Mouse (Mus musculus) stomach, embryonic 14.5 days (tissue): ENCODE measurements at regions not wholly inside any gene's neighbourhood (a gene's known extent, or its start where the extent isn't known, plus 50 kb on each side); places are given as distances from the start of the nearest gene placed in this dataset.
A peak's percentile ranks its signal among the peaks of the same experiment; 100 is the strongest.

Experiments
- ATAC-seq: fragments of 200-750 bp; cut with Nextera tagmentation; 2 replicates; pipeline ENCODE4 v1.8.0; 2017; ENCODE audit warnings: low read depth, moderate TSS enrichment; ENCODE audit not compliant: insufficient number of reproducible peaks, insufficient read depth, low FRiP score
- H3K27ac ChIP-seq: fragments of 300-500 bp; sonication (generic); 2 replicates; pipeline ENCODE4 v1.5.1; 2014; ENCODE audit warnings: mild to moderate bottlenecking, low read length, moderate library complexity, mixed read lengths
- H3K27me3 ChIP-seq: fragments of 300-500 bp; sonication (generic); 2 replicates; pipeline ENCODE4 v1.6.1; 2014; ENCODE audit warnings: low read length, control low read depth, mixed read lengths; ENCODE audit not compliant: control insufficient read depth, insufficient read depth
- H3K36me3 ChIP-seq: fragments of 300-500 bp; sonication (generic); 2 replicates; pipeline ENCODE4 v1.6.1; 2014; ENCODE audit warnings: mild to moderate bottlenecking, control low read depth, low read length, moderate library complexity, mixed read lengths; ENCODE audit not compliant: control insufficient read depth, insufficient read depth
- H3K4me1 ChIP-seq: fragments of 300-500 bp; sonication (generic); 2 replicates; pipeline ENCODE4 v1.6.1; 2014; ENCODE audit warnings: low read length, control low read depth, mixed read lengths; ENCODE audit not compliant: control insufficient read depth, insufficient read depth
- H3K4me2 ChIP-seq: fragments of 300-500 bp; sonication (generic); replicated peaks from 2 replicates; pipeline ENCODE4 v1.6.1; 2014; ENCODE audit warnings: low read depth, low read length, control low read depth
- H3K4me3 ChIP-seq: fragments of 300-500 bp; sonication (generic); 2 replicates; pipeline ENCODE4 v1.5.1; 2014; ENCODE audit warnings: low read depth, low read length, control low read depth
- H3K9ac ChIP-seq: fragments of 300-500 bp; sonication (generic); replicated peaks from 2 replicates; pipeline ENCODE4 v1.6.1; 2014; ENCODE audit warnings: low read depth, mild to moderate bottlenecking, control low read depth, low read length, moderate library complexity, mixed read lengths
- H3K9me3 ChIP-seq: fragments of 300-500 bp; sonication (generic); 2 replicates; pipeline ENCODE4 v1.6.1; 2016; ENCODE audit warnings: low read depth, low read length, control low read depth; ENCODE audit not compliant: control insufficient read depth
- WGBS: fragments of 180-500 bp; shearing (Covaris S2); extraction: QIAGEN DNeasy Blood & Tissue Kit; methylation state at CpG from one replicate; pipeline ENCODE4 v1.1.7; 2014; 5-methylcytosine and 5-hydroxymethylcytosine counted together

- H3K27me3 ChIP-seq: no peaks in the 10 kb centered on the region
- H3K27ac ChIP-seq: no peak overlapping the region
- H3K4me2 ChIP-seq: no peak overlapping the region
- H3K36me3 ChIP-seq: no peaks in the 10 kb centered on the region
- H3K4me1 ChIP-seq: no peaks in the 10 kb centered on the region
- H3K9ac ChIP-seq: no peak overlapping the region
- H3K4me3 ChIP-seq: no peak overlapping the region
- no peaks in the 10 kb centered on the region for H3K9me3 ChIP-seq
- ATAC-seq: peak; percentile 82; the same call in 1 of the 2 replicates
- 81% methylated on average over 9 of the region's 9 CpGs for WGBS
These were observed 64.7 kb upstream of the Dlg1 start for GRCm38 (mm10) chr16:31598409-31598988.

DNA sequence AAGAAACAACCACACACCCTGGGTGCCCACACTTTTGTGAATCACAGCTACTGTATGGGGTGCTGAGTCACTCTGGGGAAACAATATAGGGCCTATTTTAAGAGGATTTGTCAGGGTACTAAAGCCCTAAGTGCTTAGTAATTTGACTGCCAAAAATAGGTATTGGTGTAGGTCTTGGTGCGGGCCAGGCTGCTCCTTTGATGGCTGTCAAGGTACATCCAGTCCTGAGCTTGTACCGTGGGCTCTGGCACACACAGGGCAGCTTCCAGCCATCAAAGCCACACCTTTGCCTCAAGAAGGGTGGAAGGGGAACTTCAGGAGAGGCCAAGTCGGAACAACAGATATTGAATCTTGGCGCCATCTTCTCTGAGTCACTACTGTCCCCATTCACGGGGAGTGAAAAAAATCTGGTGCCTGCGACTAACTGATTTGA is 64.2 kb upstream of the Dlg1 start:
- Histone ChIP-seq H3K4me3 (no peak overlapping the region), H3K9ac (no peak overlapping the region), H3K9me3 (no peaks in the 10 kb centered on the region), H3K27me3 (no peaks in the 10 kb centered on the region), H3K4me2 (no peak overlapping the region), H3K27ac (no peak overlapping the region), H3K36me3 (no peaks in the 10 kb centered on the region), H3K4me1 (no peaks in the 10 kb centered on the region)
- no peak for ATAC-seq
- WGBS: 89% methylated on average over 6 of the region's 6 CpGs

DNA sequence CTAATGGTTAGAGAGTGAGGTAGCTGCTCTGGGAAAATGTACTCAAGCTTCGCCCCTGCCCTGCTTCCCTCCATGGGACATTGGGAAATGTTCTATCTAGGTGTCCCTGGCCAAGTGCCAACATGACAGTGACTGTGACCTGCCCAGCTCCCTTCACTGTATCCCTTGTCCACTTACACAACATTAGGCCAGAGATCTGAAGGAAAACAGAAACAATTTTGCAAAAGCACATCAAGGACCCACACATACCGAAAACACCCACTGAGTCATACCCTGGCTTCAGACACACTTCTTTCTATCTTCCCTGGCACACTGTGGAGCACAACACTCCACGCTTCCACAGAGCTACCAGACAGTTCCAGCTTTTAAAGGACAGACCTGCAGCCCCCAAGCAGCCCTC is 62.0 kb upstream of the Dlg1 start:
- 96% methylated on average over 3 of the region's 3 CpGs for WGBS
- Histone ChIP-seq H3K27me3 (no peaks in the 10 kb centered on the region), H3K4me3 (no peak overlapping the region), H3K9me3 (no peaks in the 10 kb centered on the region), H3K9ac (no peak overlapping the region), H3K27ac (no peak overlapping the region), H3K4me2 (no peak overlapping the region), H3K4me1 (0 out of 2 replicates have a peak, but pooled peaks cover 5% of the 10 kb centered on the region), H3K36me3 (no peaks in the 10 kb centered on the region)
- no peak for ATAC-seq

DNA sequence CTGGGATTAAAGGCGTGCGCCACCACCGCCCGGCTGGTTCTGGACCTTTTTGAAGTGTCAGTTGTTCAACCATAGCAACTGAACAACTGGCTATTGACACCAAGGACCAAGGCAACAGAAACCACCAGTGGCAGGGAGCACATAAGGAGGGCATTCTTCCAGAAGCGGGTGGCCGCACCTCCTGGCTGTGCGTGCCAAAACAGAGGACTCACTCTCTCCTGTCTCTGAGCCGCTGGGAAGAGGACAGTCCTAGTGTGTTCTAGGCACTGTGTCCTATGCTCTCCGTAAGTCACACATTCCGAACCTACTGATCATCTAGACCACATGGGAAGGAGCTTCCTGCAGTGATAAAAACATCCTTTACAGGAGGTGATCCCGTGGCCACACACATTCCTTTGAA is 60.1 kb upstream of the Dlg1 start:
- no peaks in the 10 kb centered on the region for H3K9me3 ChIP-seq
- H3K4me1 ChIP-seq: peaks cover 15% of the 10 kb centered on the region; the same call in 1 of the 2 replicates
- H3K27me3 ChIP-seq: no peaks in the 10 kb centered on the region
- no peak overlapping the region for H3K9ac ChIP-seq
- no peak for ATAC-seq
- no peak overlapping the region for H3K4me3 ChIP-seq
- WGBS: 79% methylated on average over 11 of the region's 11 CpGs
- H3K36me3 ChIP-seq: no peaks in the 10 kb centered on the region
- no peak overlapping the region for H3K4me2 ChIP-seq
- H3K27ac ChIP-seq: no peak overlapping the region

GRCm38 (mm10) chr16:31606389-31607177 is 56.7 kb upstream of the Dlg1 start:
- ATAC-seq: peak; percentile 64; the same call in 1 of the 2 replicates
- Histone ChIP-seq H3K9ac (no peak overlapping the region), H3K27ac (peak overlapping the region; percentile 82), H3K36me3 (no peaks in the 10 kb centered on the region), H3K4me2 (no peak overlapping the region; the same call in 1 of the 2 replicates), H3K27me3 (no peaks in the 10 kb centered on the region), H3K4me3 (no peak overlapping the region), H3K4me1 (peaks cover 15% of the 10 kb centered on the region; the same call in 1 of the 2 replicates), H3K9me3 (no peaks in the 10 kb centered on the region)
- WGBS: 40% methylated on average over 11 of the region's 11 CpGs

DNA sequence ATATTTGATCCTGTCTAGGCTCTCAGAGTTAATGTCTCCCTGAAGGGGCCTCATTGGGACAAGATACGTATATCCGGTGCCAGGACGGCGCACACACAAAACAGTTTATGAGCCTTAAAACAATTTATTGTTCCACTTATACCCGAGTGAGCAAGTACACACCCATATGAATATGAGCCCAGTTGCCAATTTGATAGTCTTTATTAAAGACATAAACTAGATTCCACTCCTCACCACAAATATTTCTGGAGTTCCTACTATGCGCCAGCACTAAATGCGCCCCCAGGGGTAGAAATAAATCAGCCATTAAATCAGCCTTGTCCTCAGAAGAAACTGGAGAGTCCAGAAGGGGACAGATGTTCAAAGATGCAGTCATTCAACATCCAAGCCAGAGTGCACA is 54.3 kb upstream of the Dlg1 start:
- no peak for ATAC-seq
- Histone ChIP-seq H3K4me2 (no peak overlapping the region), H3K36me3 (no peaks in the 10 kb centered on the region), H3K27ac (no peak overlapping the region), H3K4me3 (no peak overlapping the region), H3K4me1 (peaks cover 15% of the 10 kb centered on the region; the same call in 1 of the 2 replicates), H3K27me3 (no peaks in the 10 kb centered on the region), H3K9ac (no peak overlapping the region), H3K9me3 (no peaks in the 10 kb centered on the region)
- WGBS: 90% methylated on average over 7 of the region's 7 CpGs

DNA sequence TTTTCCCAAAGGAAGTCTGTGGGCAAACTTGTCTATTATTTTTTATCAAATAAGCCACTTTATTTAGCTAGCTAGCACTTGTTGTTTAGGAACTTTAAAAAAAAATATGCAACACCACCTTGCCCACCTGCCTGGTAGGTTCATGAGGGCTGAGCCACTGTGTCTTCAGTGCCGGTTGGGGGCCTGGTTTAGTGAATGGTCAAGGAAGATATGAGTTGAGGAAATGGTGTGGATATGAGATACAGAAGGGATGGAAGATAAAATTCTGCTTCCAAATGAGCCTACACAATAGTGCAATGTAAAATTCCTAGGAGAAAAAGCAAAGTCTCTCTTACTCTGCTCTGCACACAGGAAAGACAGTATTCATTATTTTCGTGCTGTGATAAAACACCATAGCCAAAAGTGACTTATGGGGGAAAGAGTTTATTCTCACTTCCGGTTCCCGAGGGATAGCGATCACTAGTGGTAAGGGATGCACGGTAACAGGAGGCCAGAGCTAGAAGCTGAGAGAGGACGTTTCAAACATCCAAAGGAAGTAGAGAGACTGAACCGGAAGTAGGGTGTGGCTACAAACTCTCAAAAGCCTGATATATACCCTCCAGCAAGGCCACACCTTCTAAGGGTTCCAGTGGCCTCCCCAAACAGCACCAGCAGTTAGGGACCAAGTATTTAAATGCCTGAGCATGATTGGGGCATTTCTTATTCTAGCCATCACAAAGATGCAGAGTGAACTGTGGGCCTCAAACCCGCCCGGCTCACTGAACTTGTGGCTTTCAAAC is 53.7 kb upstream of the Dlg1 start:
- WGBS: 84% methylated on average over 10 of the region's 10 CpGs
- Histone ChIP-seq H3K4me2 (no peak overlapping the region), H3K4me1 (peaks cover 15% of the 10 kb centered on the region; the same call in 1 of the 2 replicates), H3K9me3 (no peaks in the 10 kb centered on the region), H3K9ac (no peak overlapping the region), H3K36me3 (no peaks in the 10 kb centered on the region), H3K27ac (no peak overlapping the region), H3K4me3 (no peak overlapping the region), H3K27me3 (no peaks in the 10 kb centered on the region)
- no peak for ATAC-seq
